Mouse (Mus musculus) adrenal gland, adult 18-20 months (tissue): ENCODE data around the gene Prickle4. TPM values are rescaled to one million over a fixed set of nuclear protein-coding genes. Genes with fewer than 3 reads are reported as not detected.
A peak's percentile ranks its signal among the peaks of the same experiment; 100 is the strongest.

Source experiments
- DNase-seq, 2 experiments: peaks; one replicate each; pipeline ENCODE4 v3.0.0; 2021 to 2022; ENCODE audit warnings: low spot score in 2 of 2
- long read RNA-seq, 2 experiments: library from polyadenylated mRNA; stranded (forward); transcript quantifications; one replicate each; pipeline ENCODE4 v2.0.0; 2021
- total RNA-seq, 2 experiments: library from RNA; stranded (reverse); gene quantifications; 1 replicate in 1 of 2; 2 replicates in 1 of 2; pipeline ENCODE4 v1.2.3; 2021

Prickle4 gene
- 1 to 10 TPM; 4.1 to 5.5 TPM for total RNA-seq
- long read RNA-seq, experiment 1 = 0 reads
- long read RNA-seq, experiment 2, partial matches to known transcripts = 0 of 1 reads
- long read RNA-seq, experiment 2, other reads (novel, unspliced or antisense) = 1 of 1 reads

DNA sequence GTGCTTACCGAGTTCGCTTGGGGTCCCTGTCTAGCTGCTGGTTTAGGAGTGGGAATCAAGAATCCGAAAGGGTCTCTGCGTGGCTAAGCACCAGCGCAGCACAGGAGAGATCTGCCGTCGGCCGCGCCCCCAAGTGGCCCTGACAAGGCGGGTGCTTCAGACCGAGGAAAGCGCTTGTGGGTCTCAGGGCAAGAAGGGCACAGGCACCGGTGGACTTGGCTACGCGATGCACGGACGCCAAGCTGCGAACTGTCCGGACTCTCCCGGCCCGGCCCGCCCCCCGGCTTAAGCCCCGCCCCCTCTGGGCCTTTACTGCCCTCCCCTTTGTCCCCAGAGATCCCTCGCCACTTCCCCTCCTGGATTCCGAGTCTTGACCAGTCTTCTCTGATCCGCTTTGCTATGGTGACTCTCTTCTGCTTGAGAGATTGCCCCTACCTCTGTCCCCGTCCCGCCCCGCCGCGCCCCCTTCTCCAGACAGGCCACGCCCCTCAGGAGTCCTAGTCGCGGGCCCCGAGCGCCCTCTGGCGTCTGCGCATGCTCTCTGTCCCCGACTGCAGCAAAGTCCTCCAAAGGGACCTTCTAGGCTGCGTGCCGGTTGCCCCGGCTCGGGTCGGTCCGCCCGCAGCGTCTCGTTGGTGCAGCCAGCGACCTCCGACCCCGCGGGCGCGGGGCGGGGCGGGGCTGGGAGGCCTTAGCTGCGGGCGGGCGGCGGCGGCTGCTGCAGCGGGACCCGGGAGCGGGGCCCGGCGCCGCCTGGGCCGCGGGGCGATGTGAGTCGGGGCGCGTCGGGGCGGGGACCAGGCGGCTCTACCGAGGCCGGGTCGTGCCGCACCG is at the start of gene Prickle4:
TSS of gene Prickle4 (minus strand) at position 234 of the 834 bp plus-strand sequence.
- peak; percentile 99 for DNase-seq

DNA sequence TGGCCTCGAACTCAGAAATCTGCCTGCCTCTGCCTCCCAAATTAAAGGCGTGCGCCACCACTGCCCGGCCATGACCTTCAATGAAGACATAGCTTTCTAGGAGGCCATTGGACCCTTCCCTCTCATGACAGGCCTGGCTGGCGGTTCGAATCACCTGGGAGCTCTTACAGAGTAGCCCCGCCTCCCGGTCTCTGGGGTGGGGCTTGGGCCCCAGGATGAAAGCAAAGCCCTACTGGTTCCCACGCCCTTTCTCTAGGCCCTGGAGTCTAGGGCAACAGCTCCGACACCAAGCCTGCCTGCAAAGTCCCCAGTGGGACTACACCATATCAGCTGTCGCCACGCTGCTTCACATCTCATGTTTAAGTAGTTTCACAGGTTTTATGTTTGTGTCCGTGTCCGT is 49.5 kb upstream of the Prickle4 start:
- no peak for DNase-seq

DNA sequence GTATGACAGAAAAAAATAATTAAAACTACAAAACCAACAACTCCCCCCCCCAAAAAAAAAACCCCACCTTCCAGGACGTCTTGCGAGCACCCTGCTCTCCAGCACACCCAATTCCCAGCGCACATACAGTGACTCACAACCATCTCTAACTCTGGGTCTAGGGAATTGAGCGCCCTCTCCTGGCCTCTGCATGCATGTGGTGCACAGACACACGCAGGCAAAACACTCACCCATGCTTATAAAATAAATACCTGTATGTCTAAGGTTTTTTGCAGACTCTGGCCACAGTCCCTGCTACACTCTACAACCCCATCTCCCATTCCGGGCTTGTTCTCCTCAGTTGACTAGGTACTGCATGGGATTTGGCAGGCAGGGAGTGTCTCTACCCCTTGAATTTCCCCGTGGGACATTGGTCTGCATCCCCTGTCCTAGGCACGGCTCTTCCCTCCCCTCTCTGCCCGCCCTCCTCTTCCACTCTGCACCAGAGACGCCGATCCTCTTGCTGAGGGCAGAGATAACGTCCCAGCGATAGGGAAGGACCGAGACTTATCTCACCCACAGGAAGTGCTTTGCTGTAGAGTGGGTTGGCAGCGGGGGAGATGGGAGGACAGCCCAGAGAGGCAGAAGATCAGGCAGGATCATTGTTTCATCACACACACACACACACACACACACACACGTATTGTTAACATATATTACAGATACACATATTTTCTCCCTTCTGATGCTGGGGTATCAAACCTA is 48.6 kb upstream of the Prickle4 start:
- no peak for DNase-seq

DNA sequence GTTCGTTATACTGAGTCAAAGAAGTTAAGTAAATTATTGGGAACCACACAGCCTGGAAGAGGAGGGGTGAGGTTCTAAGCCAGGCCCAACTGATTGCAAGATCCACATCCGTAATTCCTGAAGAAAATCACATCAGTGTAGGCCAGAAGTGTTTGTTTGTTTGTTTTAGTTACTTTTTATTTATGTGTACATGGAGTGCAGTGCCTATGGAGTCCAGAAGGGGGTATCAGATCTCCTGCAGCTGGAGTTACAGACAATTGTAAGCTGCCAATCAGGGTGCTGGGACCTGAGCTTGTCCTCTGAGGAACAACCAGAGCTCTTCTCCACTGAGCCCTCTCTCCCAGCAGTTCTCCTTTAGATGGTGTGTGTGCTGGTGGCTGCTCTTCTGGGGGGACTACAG is 45.6 kb upstream of the Prickle4 start:
- no peak for DNase-seq

DNA sequence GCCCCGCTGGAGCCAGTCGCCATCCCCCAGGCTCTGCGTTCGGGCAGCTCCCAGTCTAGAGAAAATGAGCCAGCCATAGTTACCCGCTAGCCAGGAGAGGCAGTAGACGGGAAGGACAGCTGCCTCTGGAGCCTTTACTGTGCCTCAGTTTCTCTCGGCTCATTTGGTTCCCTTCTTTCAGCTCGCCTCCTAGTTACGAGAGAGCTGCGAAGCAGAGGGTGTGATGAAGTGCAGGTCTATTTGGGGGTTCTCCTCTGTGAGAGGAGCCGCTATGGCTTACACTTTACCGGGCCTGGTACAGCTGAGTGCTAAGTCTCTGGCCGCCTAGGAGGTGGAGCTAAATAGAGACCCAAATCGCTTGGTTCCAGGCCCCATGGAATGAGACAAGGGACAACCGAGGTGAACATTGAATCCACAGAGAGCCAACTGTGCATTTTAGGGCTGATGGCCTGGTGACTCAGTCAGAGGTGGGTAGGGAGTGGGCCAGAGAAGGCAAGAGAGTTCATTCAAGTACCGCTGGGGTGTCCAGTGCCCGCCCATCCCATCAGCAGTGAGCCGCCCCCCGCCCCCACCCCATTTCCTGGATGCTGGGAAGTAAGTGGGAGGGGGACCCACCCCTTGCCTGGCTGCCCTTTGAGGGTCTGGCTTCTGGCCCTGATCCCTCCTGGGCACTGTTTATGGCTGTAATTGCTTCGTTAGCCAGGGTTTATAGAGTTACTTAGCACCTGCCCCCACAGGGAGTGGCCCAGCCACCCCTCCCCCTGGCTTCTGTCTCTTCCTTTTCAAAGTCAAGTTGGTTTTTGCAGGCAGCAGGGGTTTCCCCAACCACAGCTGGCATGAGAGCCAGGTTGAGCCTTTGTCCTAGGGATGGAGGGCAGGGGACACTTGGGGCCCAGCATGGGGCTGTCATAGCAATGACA is 44.6 kb upstream of the Prickle4 start:
- no peak for DNase-seq

DNA sequence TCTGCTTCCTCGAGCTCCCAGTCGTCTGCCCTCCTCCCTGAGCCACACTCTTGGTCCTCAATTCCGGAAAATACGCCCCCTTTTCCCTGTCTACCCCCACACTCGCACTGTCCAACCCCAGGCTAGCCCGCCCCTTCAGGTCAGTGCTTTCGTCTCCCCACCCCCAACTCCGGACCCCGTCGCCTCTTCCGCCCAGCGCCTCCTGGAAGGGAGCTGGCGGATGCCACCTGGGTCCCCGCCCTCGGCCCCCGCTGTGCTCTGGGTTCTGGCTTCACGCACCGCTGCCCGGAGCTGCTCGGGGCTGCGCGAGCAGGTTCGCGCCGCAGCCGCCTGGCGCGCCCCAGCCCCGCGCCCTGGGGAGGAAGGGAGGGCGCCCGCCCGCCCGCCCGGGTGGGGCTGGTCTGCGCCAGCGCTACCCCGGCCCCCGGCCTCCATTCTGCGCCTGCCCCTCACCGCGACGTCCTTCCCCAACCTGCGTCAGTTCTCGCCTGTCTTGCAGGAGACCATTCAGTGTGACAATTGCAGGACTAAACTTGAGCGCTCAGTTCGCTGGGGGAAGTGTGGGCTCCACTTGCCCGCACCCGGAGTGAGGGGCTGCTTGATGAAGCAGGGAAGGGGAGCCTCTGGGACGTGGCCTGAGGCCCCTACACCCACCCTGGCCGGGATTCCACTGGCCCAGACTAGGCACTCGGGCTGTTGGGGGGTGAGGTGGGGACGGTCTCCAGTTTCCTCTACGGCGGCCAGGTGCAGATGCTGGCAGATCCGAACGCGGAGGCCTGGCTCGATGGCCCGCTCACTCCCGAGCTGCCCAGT is 43.7 kb upstream of the Prickle4 start:
- DNase-seq = peak; percentile 51 to 62

DNA sequence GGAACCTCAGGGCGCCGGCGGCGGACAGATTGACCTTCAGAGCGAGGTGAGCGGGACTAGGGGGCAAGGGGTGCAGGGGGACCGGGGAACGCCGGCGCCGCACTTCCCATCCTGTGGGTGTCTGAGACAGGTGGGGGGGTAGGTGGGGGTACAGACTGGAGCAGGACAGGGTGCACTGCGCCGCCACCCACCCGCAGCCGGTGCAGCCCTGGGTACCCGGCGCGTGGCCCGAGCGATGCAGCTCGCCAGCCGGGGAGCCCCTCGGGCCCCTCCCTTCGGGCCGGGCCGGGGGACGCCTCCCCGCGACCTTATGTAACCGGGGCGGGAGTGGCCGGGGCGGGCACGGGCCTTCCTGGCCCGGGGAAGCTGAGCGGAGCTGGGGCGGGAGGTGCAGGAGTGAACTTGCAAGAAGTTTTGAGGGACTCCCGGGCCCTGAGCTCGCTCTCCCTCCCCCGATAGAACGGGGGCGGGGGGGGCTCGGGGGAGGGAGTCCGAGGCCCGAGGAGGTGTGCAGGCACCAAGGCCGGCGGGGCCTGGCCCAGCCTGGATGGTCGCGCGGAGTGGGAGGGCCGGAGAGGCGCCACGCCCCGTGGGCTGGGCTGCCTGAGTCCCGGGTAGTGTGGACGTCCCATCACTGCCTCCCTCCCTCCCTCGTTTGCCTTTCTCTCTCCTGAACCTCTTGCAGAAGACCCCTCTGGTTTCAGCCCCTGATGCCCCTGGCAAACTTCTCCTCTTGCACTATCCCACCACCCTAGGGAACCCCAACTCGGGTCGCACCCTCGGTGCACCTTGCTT is 42.9 kb upstream of the Prickle4 start:
- peak; percentile 84 to 87 for DNase-seq

DNA sequence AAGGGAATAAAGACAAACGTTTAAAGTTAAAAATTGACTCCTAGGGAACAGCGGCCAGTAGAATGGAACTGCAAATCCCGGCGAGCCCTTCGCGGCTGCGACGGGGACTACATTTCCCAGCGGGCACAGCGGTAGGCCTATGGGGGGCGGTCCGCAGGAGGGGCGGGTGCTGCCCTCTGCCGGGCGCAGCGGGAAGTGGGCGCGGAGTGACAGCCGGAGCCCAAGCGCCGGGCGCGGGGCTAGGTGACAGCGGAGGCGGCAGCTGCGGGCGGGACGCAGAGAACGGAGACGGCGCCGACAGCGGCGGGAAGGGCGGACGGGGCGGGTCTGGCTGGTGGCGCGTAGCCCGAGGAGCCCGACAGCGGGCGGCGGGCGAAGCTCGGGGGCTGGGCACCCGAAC is 42.3 kb upstream of the Prickle4 start, which contains the start of gene Tfeb:
TSS of gene Tfeb (plus strand) at position 175 of the 400 bp plus-strand sequence.
- peak; percentile 99 for DNase-seq

DNA sequence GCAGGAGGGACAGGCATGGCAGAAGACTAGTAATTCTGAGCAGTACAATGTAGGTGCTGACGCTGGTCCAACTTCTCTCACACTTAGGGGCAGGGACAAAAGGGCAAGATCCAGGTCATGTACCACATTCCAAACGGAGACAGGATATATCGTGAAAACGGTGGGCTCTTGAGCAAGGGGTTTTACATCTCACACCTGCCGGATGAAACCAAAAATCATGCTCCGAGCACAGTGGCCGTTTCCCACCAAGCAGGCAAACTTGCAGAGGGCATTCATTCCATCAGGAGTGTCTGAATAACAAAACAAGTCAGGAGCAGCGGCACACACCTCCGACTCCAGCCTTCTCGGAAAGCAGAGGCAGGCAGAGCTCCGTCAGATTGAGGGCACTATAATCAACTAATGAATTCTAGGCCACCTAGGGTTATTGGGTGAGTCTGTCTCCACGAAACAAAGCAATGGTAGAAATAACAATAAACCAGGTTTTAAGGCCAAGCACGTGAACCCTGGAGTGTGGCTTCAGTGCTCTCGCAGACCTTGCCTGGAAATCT is 41.1 kb upstream of the Prickle4 start:
- DNase-seq = no peak

DNA sequence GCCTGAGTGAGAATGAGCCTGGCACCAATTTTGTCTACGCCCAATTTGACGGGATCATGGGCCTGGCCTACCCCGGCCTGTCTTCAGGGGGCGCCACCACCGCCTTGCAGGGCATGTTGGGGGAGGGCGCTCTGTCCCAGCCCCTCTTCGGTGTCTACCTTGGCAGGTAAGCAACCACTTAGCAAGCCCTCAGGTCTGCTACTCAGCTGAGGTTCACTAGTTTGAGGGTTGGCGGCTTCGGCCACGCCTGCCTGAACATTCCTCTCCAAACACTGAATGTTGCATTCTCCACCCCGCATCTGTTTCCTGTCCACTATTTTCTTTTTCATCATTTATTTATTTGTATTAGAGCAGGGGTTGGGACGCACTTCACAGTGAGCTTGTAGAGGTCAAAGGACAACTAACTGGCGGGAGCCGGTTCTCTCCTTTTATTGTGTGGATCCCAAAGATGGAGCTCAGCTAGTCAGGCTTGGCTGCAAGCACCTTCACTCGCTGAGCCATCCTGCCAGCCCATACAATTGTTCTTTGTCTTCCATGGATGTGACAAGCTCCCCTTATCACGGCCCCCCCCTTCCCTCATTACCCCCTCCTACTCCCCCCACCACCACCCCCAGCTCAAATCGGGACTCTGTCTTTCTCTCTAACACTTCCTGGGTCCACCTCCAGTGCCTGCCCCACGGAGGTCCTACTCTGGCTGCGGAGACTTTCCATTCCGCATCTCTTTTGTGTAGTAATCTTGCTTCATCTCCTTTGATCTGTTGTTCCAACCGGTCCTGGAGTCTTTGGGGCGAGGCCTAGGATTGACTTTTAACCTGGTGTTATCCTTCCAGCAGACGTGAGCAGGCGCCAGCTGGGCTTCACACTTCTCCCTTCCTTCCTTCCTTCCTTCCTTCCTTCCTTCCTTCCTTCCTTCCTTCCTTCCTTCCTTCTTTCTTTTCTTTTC is 36.4 kb upstream of the Prickle4 start:
- DNase-seq = no peak

DNA sequence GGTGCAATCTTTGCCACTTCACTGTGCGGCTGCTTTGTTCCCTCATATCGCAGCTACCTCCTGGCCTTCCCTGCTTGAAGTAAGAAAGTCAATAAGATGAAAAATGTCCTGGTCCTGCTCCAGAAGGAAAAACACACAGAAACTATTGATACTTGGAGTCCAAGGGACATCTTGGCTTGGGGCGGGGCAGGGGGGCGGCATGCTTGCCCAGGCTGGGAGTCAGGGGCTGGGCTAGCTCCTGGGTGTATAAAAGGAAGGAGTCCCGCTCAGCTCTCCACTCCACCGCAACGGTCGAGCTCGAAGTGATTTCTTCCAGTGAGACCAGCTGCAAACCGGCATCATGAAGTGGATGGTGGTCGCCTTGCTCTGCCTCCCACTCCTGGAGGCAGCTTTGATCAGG is 32.0 kb upstream of the Prickle4 start, which contains the start of gene Pgc:
TSS of gene Pgc (plus strand) at position 277 of the 400 bp plus-strand sequence.
- no peak for DNase-seq

DNA sequence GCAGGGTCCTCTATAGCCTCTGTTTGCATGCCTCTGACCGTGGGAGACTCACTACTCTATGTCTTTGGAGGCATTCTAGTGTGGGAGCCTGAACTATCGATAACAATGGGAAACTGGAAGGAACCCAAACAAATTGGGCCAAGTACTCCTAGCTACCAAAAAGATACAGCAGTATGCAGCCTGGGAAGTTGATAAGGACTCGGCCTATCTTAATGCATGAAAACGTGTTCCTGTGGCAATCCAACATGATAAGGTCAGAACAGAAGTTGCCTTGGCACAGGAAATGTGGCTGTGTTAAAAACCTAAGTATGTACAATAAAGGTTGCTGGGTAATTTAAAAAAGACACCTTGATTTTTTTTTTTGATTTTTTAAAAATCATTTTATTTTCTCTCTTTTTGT is 26.6 kb upstream of the Prickle4 start:
- DNase-seq = no peak

DNA sequence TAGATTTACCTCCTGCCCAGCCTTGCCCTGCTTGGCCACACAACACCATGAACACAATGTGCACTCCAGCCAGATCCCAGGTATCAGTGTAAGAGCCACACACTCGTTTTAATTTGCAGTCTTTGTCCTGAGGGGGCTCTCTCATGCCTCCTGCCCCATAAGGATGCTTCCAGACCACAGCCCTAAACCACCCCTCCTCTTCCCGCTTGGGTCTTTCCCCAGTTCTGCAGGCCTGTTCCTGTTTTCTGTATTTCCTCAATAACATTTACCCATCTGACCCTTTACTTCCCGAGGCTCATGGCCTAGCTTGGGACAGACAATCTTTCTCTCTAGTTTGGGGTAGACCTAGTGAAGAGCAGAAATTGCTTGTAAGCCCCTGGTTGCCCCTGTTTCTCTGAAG is 20.5 kb upstream of the Prickle4 start:
- no peak for DNase-seq

DNA sequence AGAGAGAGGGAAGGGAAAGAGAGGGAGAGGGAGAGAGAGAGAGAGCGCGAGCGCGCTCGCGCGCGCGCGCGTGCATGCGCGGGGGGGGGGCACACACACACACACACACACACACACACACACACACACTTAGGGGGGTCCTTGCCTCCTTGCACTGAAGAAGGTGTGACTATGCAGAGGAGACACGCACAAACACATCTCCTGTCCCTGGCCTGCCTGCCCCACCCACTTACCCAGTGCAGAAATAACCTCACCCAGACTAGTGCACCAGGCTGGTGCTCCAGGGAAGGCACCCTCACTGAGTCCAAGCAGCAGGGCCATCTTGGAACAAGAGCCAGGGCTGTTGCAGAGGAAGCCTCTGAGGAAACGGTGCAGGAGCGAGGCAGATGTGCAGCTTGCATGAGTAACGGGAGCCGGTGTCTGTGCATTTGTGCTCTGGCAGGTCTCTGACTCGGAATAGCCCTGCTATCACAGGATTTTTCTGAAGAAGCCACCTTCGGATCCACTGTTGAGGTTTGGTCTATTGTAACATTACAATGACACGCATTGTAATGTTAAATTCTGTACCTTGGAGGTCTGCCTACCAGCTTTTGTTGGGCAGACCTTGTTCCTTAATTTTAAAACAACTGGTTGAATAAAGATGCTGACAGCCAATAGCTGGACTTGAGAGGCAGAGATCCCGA is 18.5 kb upstream of the Prickle4 start:
- no peak for DNase-seq

DNA sequence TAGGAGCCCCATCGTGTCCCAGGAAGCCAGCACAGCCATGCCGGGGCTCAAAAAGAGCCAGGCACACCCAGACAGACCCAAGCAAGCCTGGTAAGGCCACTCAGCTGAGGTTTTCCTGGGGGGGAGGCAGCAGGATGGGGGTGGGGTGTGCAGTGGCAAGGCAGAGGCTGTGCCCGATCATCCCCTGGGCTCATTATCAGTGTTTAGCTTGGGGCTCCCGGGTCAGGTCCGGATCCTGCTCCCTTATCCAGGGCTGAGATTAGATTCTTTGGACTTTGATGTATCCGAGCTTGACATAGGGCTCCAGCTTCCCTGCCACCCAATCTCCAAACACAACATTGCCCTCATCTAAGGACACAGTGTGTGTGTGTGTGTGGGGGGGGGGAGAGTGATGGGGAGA is 17.3 kb upstream of the Prickle4 start:
- no peak for DNase-seq

DNA sequence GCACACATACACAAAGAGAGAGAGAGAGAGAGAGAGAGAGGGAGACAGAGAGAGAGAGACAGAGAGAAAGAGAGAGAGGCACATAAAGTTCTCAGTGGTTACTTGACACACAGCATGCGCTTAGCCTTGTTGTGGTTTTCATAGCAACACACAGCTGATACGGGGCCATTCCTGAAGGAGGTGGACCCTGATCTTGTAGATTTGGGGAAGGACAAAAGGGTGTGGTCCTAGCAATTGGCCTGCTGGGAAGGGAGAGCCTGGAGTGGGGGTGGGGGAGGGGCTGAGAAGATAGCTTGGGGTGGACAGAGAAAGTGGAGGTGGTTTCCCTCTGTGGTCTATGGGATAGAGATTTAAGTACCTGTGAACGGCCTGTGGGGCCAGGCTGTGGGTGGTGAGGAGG is 15.5 kb upstream of the Prickle4 start:
- DNase-seq = no peak

DNA sequence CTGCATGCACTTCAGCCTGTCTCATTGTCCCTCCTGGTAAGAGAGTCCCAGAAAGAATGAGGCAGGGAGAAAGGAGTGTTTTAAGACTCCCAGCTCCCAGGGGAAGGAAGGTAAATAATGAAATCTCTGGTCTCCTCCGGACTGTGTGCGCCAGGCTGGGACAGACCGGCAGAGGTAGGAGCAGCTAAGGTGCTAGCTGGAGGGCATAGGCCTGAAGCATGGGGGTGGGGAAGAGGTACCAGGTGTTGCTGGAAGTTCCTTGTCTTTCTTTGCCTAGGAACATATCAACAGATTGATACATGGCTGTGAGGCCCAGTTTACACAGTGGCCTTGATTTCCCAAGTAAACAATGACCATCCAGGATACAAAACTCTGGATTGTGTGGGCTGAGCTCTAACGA is 14.4 kb upstream of the Prickle4 start:
- no peak for DNase-seq
